Mouse (Mus musculus): ENCODE data around the gene Ets2.

- TF ChIP-seq MAZ (IDR thresholded peaks at IDR 0.05; ENCODE audit: low read depth, low read length), result no peak
- TF ChIP-seq CTCF (IDR thresholded peaks at IDR 0.05 in 2 of 3, conservative IDR thresholded peaks at IDR 0.05 in 1 of 3; ENCODE audit: control insufficient read depth in 1 of 3, insufficient read depth in 1 of 3, low read depth in 2 of 3, low read length in 3 of 3, poor library complexity in 1 of 3, severe bottlenecking in 1 of 3), result no peak
- no peak for TF ChIP-seq E2F4 (IDR thresholded peaks at IDR 0.05; ENCODE audit: borderline replicate concordance, low read depth, low read length)
- no peak for TF ChIP-seq KAT2A (conservative IDR thresholded peaks at IDR 0.05; ENCODE audit: low read depth, low read length)
- no peak for TF ChIP-seq JUND (IDR thresholded peaks at IDR 0.05; ENCODE audit: low read depth, low read length)
- no peak for TF ChIP-seq ETS1 (IDR thresholded peaks at IDR 0.05; ENCODE audit: low read depth, low read length)
- TF ChIP-seq POLR2A (IDR thresholded peaks at IDR 0.05; ENCODE audit: control insufficient read depth in 1 of 2, insufficient read depth in 1 of 2, low read depth in 1 of 2, low read length in 2 of 2, poor library complexity in 1 of 2), result no peak
- no peak for TF ChIP-seq NRF1 (IDR thresholded peaks at IDR 0.05; ENCODE audit: insufficient read depth, low read depth, low read length, poor library complexity, severe bottlenecking)
Measured at GRCm38 (mm10) chr16:95759988-95760391, 58.1 kb downstream of the Ets2 start.

All from MEL (cell line).